Mouse (Mus musculus): ENCODE measurements around the gene Ube2j1. TPM values are rescaled to one million over a fixed set of nuclear protein-coding genes. Genes with fewer than 3 reads are reported as not detected.
A peak's percentile ranks its signal among the peaks of the same experiment; 100 is the strongest.

Gene Ube2j1
- total and polyA plus RNA-seq, 2 experiments = 13.1 to 21.3 TPM

DNA sequence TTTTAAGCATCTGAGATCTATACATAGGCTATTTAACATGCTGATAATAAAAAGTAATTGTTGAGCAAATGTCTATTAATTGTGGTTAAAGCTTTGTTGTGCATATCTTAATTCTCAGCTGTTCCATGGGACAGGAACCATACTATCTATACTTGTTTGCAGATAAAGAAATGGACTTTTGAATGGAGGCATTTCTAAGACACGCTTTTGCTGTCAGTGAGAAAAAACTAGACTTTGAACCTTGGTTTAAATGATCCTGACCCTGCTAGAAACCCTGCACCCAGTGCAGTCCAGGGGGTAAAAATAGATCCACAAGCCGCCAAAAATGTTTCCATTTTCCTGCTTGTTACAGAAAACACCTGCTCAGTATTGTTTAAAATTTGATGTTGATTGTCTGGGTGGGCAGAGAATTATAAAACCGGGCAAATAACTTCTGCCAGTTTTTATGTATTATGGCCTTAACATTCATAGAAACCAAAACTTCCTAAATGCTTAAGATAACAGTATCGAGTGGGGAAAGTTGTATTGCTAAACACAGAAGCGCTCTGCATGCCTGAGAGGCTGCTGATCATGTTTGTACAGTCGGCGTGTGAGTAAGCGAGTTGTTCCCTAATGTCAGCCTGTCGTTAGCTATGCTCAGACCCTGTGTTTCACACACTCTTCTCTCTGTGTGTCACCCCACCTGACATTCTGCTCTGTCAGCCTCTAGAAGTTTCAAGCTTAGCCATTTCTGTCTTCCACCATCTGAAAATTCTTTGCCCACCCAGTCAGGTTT lies 23.6 kb upstream of the Ube2j1 start:
- H3K79me2 ChIP-seq (ENCODE audit: control insufficient read depth, insufficient read depth, low read length) = no peaks in the 10 kb centered on the region
- no peaks in the 10 kb centered on the region for H3K36me3 ChIP-seq (ENCODE audit: control insufficient read depth, insufficient read depth, low read length)
- TF ChIP-seq CTCF (IDR thresholded peaks at IDR 0.05; ENCODE audit: low read depth, low read length) = no peak
- no peak for TF ChIP-seq POLR2A (IDR thresholded peaks at IDR 0.05; ENCODE audit: extremely low read depth, insufficient read depth, low read length)
- H3K9ac ChIP-seq (ENCODE audit: low read depth, low read length) = no peak overlapping the region
- peak; percentile 58 for DNase-seq (ENCODE audit: extremely low read depth, low read depth, low spot score)
- H3K27ac ChIP-seq (replicated peaks; ENCODE audit: insufficient read depth, low read depth, low read length) = no peak overlapping the region
- 0 out of 2 replicates have a peak, but pooled peaks cover 2% of the 10 kb centered on the region for H3K4me1 ChIP-seq (ENCODE audit: control insufficient read depth, insufficient read depth, low read length)
- H3K27me3 ChIP-seq (ENCODE audit: control insufficient read depth, insufficient read depth, low read length) = no peaks in the 10 kb centered on the region
- H3K4me3 ChIP-seq (ENCODE audit: insufficient read depth, low read depth, low read length) = no peak overlapping the region
- WGBS = 18% methylated on average over 9 of the region's 9 CpGs

DNA sequence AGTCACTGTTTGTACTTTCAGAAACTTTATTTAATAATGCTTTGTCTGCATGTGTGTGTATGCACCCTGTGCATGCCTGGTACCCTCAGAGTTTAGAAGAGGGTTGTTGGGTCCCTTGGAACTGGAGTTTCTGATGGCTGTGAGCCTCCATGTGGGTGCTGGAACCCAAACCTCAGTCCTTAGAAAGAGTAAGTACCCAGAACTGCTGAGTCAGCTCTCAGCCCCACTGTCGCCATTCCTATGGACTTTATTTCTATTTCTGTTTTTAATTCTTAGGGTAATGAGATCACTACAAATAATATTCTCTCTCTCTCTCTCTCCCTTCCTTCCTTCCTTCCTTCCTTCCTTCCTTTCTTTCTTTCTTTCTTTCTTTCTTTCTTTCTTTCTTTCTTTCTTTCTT lies 21.1 kb upstream of the Ube2j1 start:
- Histone ChIP-seq H3K4me1 (ENCODE audit: control insufficient read depth, insufficient read depth, low read length) (0 out of 2 replicates have a peak, but pooled peaks cover 2% of the 10 kb centered on the region), H3K79me2 (ENCODE audit: control insufficient read depth, insufficient read depth, low read length) (no peaks in the 10 kb centered on the region), H3K36me3 (ENCODE audit: control insufficient read depth, insufficient read depth, low read length) (no peaks in the 10 kb centered on the region), H3K27ac (replicated peaks; ENCODE audit: insufficient read depth, low read depth, low read length) (no peak overlapping the region), H3K4me3 (ENCODE audit: insufficient read depth, low read depth, low read length) (no peak overlapping the region), H3K27me3 (ENCODE audit: control insufficient read depth, insufficient read depth, low read length) (no peaks in the 10 kb centered on the region), H3K9ac (ENCODE audit: low read depth, low read length) (no peak overlapping the region)
- TF ChIP-seq CTCF (IDR thresholded peaks at IDR 0.05; ENCODE audit: low read depth, low read length) = no peak
- WGBS = 100% methylated on average over 1 of the region's 1 CpGs
- DNase-seq (ENCODE audit: extremely low read depth, low read depth, low spot score) = no peak

DNA sequence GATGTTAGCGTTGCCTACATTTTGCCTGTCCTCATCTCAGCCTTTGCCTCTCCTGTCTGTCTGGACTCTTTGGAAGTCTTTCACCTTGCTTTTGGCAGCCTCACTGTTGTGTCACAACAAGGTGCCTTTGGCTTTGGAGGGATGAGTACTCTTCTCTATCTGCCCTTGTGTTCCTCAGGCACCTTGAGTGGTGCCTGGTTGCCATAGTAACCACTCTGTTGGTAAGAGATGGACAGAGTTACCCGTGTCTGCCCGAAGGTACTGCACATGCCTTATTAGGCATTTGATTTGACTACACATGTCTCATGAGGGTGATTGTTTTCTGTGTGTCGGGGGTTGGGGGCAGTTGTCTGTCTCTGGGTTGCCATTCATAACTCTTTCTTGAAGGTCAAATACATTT lies 18.7 kb upstream of the Ube2j1 start:
- no peak for TF ChIP-seq POLR2A (IDR thresholded peaks at IDR 0.05; ENCODE audit: extremely low read depth, insufficient read depth, low read length)
- no peak for TF ChIP-seq CTCF (IDR thresholded peaks at IDR 0.05; ENCODE audit: low read depth, low read length)
- Histone ChIP-seq H3K4me1 (ENCODE audit: control insufficient read depth, insufficient read depth, low read length) (0 out of 2 replicates have a peak, but pooled peaks cover 2% of the 10 kb centered on the region), H3K9ac (ENCODE audit: low read depth, low read length) (no peak overlapping the region), H3K36me3 (ENCODE audit: control insufficient read depth, insufficient read depth, low read length) (no peaks in the 10 kb centered on the region), H3K27ac (replicated peaks; ENCODE audit: insufficient read depth, low read depth, low read length) (no peak overlapping the region), H3K27me3 (ENCODE audit: control insufficient read depth, insufficient read depth, low read length) (no peaks in the 10 kb centered on the region), H3K79me2 (ENCODE audit: control insufficient read depth, insufficient read depth, low read length) (no peaks in the 10 kb centered on the region), H3K4me3 (ENCODE audit: insufficient read depth, low read depth, low read length) (no peak overlapping the region)
- no peak for DNase-seq (ENCODE audit: extremely low read depth, low read depth, low spot score)
- 89% methylated on average over 4 of the region's 4 CpGs for WGBS

DNA sequence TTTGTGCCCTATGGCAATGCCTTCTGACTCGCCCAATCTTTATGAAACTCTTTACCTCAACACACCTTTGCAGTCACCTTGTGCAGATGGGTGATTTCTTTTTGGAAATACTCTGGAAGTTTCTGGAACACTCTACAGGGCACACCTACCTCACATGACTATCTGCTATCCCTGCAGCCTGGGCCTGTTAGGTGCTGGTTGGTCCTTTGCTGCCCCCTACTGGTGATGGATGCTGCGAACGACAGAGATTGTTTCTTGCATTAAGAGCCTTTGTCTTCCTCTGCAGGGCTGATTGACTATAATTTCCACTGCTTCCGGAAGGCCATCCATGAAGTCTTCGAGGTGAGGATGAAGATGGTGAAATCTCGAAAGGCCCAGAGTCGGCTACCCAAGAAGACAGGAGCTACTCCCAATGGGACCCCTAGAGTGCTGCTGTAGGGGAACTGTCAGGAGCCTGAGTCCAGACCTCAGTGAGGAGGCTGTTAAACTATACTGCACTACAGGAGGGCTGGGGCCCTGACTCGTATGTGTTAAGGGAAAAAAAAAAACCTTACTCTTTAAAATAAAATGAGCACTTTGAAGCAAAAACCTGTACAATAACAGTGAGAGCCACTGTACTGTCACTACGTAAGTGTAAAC lies 12.7 kb upstream of the Ube2j1 start:
- H3K27ac ChIP-seq (replicated peaks; ENCODE audit: insufficient read depth, low read depth, low read length) = no peak overlapping the region
- no peaks in the 10 kb centered on the region for H3K27me3 ChIP-seq (ENCODE audit: control insufficient read depth, insufficient read depth, low read length)
- no peaks in the 10 kb centered on the region for H3K36me3 ChIP-seq (ENCODE audit: control insufficient read depth, insufficient read depth, low read length)
- peak; percentile 76 for DNase-seq (ENCODE audit: extremely low read depth, low read depth, low spot score)
- 40% methylated on average over 9 of the region's 9 CpGs for WGBS
- H3K4me1 ChIP-seq (ENCODE audit: control insufficient read depth, insufficient read depth, low read length) = no peaks in the 10 kb centered on the region; the same call in 1 of the 2 replicates
- no peak overlapping the region for H3K9ac ChIP-seq (ENCODE audit: low read depth, low read length)
- TF ChIP-seq CTCF (IDR thresholded peaks at IDR 0.05; ENCODE audit: low read depth, low read length) (peak; percentile 94), POLR2A (IDR thresholded peaks at IDR 0.05; ENCODE audit: extremely low read depth, insufficient read depth, low read length) (no peak)
- no peaks in the 10 kb centered on the region for H3K79me2 ChIP-seq (ENCODE audit: control insufficient read depth, insufficient read depth, low read length)
- H3K4me3 ChIP-seq (ENCODE audit: insufficient read depth, low read depth, low read length) = no peak overlapping the region

DNA sequence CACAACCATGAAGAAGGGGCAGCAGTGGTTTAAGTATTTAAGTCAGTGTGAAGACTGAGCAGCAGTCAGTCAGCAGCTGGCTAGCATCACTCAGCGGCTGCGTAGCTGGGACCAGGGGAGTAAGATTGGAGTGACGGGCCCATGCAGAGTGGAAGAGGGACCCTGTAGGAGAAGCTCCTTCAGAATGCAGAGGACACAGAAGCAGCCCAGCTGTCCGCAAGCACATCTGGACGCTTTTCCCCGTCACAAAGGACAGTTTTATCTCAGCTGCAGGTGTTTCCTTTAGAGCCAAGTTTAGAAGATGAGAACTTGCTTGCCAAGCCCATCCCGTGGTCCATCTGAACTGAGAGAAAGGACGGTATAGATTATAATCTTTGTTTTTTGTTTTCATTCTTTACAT lies 6.8 kb upstream of the Ube2j1 start:
- H3K9ac ChIP-seq (ENCODE audit: low read depth, low read length) = no peak overlapping the region
- WGBS = 90% methylated on average over 8 of the region's 8 CpGs
- TF ChIP-seq CTCF (IDR thresholded peaks at IDR 0.05; ENCODE audit: low read depth, low read length) = no peak
- no peak for TF ChIP-seq POLR2A (IDR thresholded peaks at IDR 0.05; ENCODE audit: extremely low read depth, insufficient read depth, low read length)
- no peaks in the 10 kb centered on the region for H3K27me3 ChIP-seq (ENCODE audit: control insufficient read depth, insufficient read depth, low read length)
- no peaks in the 10 kb centered on the region for H3K79me2 ChIP-seq (ENCODE audit: control insufficient read depth, insufficient read depth, low read length)
- H3K36me3 ChIP-seq (ENCODE audit: control insufficient read depth, insufficient read depth, low read length) = peaks cover 5% of the 10 kb centered on the region
- H3K4me1 ChIP-seq (ENCODE audit: control insufficient read depth, insufficient read depth, low read length) = no peaks in the 10 kb centered on the region; the same call in 1 of the 2 replicates
- no peak overlapping the region for H3K4me3 ChIP-seq (ENCODE audit: insufficient read depth, low read depth, low read length)
- DNase-seq (ENCODE audit: extremely low read depth, low read depth, low spot score) = no peak
- no peak overlapping the region for H3K27ac ChIP-seq (replicated peaks; ENCODE audit: insufficient read depth, low read depth, low read length)

- DNase-seq (ENCODE audit: extremely low read depth, low read depth, low spot score) = no peak
Observed at GRCm38 (mm10) chr4:33029104-33029503, 2.1 kb upstream of the Ube2j1 start.

More at GRCm38 (mm10) chr4:33029104-33029503, 2.1 kb upstream of the Ube2j1 start:
- H3K79me2 ChIP-seq (ENCODE audit: control insufficient read depth, insufficient read depth, low read length) = peaks cover 6% of the 10 kb centered on the region; the same call in 1 of the 2 replicates
- no peak overlapping the region for H3K9ac ChIP-seq (ENCODE audit: low read depth, low read length)
- no peak overlapping the region for H3K4me3 ChIP-seq (ENCODE audit: insufficient read depth, low read depth, low read length)
- peaks cover 12% of the 10 kb centered on the region for H3K4me1 ChIP-seq (ENCODE audit: control insufficient read depth, insufficient read depth, low read length)
- no peak for TF ChIP-seq CTCF (IDR thresholded peaks at IDR 0.05; ENCODE audit: low read depth, low read length)
- TF ChIP-seq POLR2A (IDR thresholded peaks at IDR 0.05; ENCODE audit: extremely low read depth, insufficient read depth, low read length) = no peak
- WGBS = 94% methylated on average over 7 of the region's 7 CpGs
- peaks cover 6% of the 10 kb centered on the region for H3K36me3 ChIP-seq (ENCODE audit: control insufficient read depth, insufficient read depth, low read length)
- no peak overlapping the region for H3K27ac ChIP-seq (replicated peaks; ENCODE audit: insufficient read depth, low read depth, low read length)
- H3K27me3 ChIP-seq (ENCODE audit: control insufficient read depth, insufficient read depth, low read length) = no peaks in the 10 kb centered on the region
